Comparison of ENCODE assay signal across 8 mouse cellular contexts in the genomic region with DNA sequence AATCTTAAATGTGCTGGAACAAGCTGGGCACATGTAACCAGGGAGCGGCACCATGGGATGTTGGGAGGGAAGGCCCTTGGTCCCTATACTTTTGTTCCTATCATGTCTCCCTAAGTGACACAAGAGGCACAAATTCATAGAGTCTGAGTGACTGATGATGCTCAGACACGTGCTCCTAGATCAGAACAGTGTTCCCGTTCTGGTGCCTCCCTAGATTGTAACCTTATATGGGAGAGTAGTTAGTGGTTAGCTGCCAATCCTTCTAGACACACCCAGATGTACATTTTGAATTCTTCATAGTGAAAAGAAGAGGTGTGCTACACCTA. TPM values are rescaled to one million over a fixed set of nuclear protein-coding genes. Genes with fewer than 3 reads are reported as not detected.
DNase-seq lines count a peak whose midpoint lies in the region; ATAC-seq and TF ChIP-seq lines count a peak whose summit lies in the region.

No protein-coding gene starts in this region.

- POLR2A ChIA-PET in Patski (lab: Charles Lee) = interaction anchor here (1.0 to 1.7 kb wide), 3 partner anchors 8 to 269 kb away, joined by 3 to 7 read pairs (median 3); no protein-coding TSS in a partner anchor

- CTCF ChIA-PET in Patski (lab: Charles Lee) = interaction anchor here (1.4 to 1.6 kb wide), 2 partner anchors 13 to 21 kb away, joined by 5 read pairs; no protein-coding TSS in a partner anchor

- no peaks in the 10 kb centered on the region for H3K27me3 ChIP-seq in heart, embryonic 11.5 days (ENCODE audit: control insufficient read depth, insufficient read depth, low read length)
- H3K27me3 ChIP-seq in Patski = no peaks in the 10 kb centered on the region
- no peaks in the 10 kb centered on the region for H3K27me3 ChIP-seq in hindbrain, embryonic 10.5 days (ENCODE audit: insufficient read depth, poor library complexity, severe bottlenecking)

- H3K9me3 ChIP-seq in heart, embryonic 11.5 days (replicated peaks; ENCODE audit: control insufficient read depth, low read length) = no peaks in the 10 kb centered on the region
- H3K9me3 ChIP-seq in hindbrain, embryonic 10.5 days = no peaks in the 10 kb centered on the region

- H3K4me2 ChIP-seq in heart, embryonic 11.5 days = peak overlapping the region; percentile 59

- H3K4me1 ChIP-seq in heart, embryonic 11.5 days (ENCODE audit: control insufficient read depth, insufficient read depth, low read length) = no peaks in the 10 kb centered on the region
- peaks cover 4% of the 10 kb centered on the region for H3K4me1 ChIP-seq in hindbrain, embryonic 10.5 days (replicated peaks)

- ATAC-seq in heart, embryonic 11.5 days (replicated peaks; ENCODE audit: insufficient number of reproducible peaks, low FRiP score, low TSS enrichment) = peak; percentile 3; the same call in 1 of the 2 replicates
- peak; percentile 9 for ATAC-seq in Patski
- ATAC-seq in megakaryocyte-erythroid progenitor cell, adult 5-6 weeks (replicated peaks; ENCODE audit: low FRiP score, low TSS enrichment, poor library complexity, severe bottlenecking) = peak; percentile 31; the same call in 1 of the 2 replicates

- no peak for DNase-seq in heart, adult 9 months (ENCODE audit: low spot score in 2 of 2)
- no peak for DNase-seq in Patski (ENCODE audit: low read depth, low spot score)
- DNase-seq in hindbrain, embryonic 10.5 days (ENCODE audit: low spot score) = no peak
- DNase-seq in spleen, adult 12 weeks (ENCODE audit: low spot score) = no peak
- DNase-seq in frontal cortex, postnatal 14 days (ENCODE audit: low spot score in 2 of 2) = no peak
- no peak for DNase-seq in adipocyte (ENCODE audit: low spot score)

- peak overlapping the region; percentile 65 for H3K9ac ChIP-seq in heart, embryonic 11.5 days (ENCODE audit: low read depth, low read length)

- no peaks in the 10 kb centered on the region for H3K36me3 ChIP-seq in heart, embryonic 11.5 days (ENCODE audit: control insufficient read depth, insufficient read depth, low read length)
- H3K36me3 ChIP-seq in hindbrain, embryonic 10.5 days = peaks cover 14% of the 10 kb centered on the region

- peak overlapping the region; percentile 60 for H3K4me3 ChIP-seq in heart, embryonic 11.5 days (ENCODE audit: low read depth, low read length)
- peak overlapping the region; percentile 62 for H3K4me3 ChIP-seq in hindbrain, embryonic 10.5 days

- H3K27ac ChIP-seq in heart, embryonic 11.5 days (ENCODE audit: low read depth, low read length) = peak overlapping the region; percentile 93
- H3K27ac ChIP-seq in hindbrain, embryonic 10.5 days = peak overlapping the region; percentile 94

- no peak for TF ChIP-seq CTCF in Patski (IDR thresholded peaks at IDR 0.05)

- in situ Hi-C loops in Patski (cut with MboI; ENCODE audit: low pct_unique_long_range_greater_than_20kb) = no loop called here

- 25% methylated on average over 3 of the region's 3 CpGs for WGBS in heart, embryonic 11.5 days (ENCODE audit: insufficient replicate concordance)
- 24% methylated on average over 3 of the region's 3 CpGs for WGBS in hindbrain, embryonic 10.5 days

RNA-seq across cellular contexts. Expression of a gene that starts 0.9 kb away (rescaled TPM):
- polyA plus RNA-seq in heart, embryonic 11.5 days (2014; fragmentation: Nextera tagmentation; extraction: Ambion mirVana) = 532 and 534 TPM in 2 replicates
- 1,219 TPM for polyA plus RNA-seq in Patski (2021)
- polyA plus RNA-seq in hindbrain, embryonic 10.5 days (2016; fragmentation: Nextera tagmentation; extraction: Ambion mirVana) = 697 and 756 TPM in 2 replicates
- 4,546 and 4,933 TPM in 2 replicates for total RNA-seq in megakaryocyte-erythroid progenitor cell, adult 5-6 weeks (2014; fragmentation: Nextera tagmentation)
- 1,280 and 1,947 TPM in 2 replicates for total RNA-seq in megakaryocyte-erythroid progenitor cell, adult 5-6 weeks (2017)

RNA-seq across cellular contexts. Expression of a gene that starts 12.0 kb away (rescaled TPM):
- 49.1 and 58.2 TPM in 2 replicates for polyA plus RNA-seq in heart, embryonic 11.5 days (2014; fragmentation: Nextera tagmentation; extraction: Ambion mirVana)
- polyA plus RNA-seq in Patski (2021) = 76.5 TPM
- polyA plus RNA-seq in hindbrain, embryonic 10.5 days (2016; fragmentation: Nextera tagmentation; extraction: Ambion mirVana) = 70.6 and 76.1 TPM in 2 replicates
- 37.9 and 62.6 TPM in 2 replicates for total RNA-seq in megakaryocyte-erythroid progenitor cell, adult 5-6 weeks (2014; fragmentation: Nextera tagmentation)
- total RNA-seq in megakaryocyte-erythroid progenitor cell, adult 5-6 weeks (2017) = 37.0 and 41.7 TPM in 2 replicates

RNA-seq across cellular contexts. Expression of a gene that starts 12.4 kb away (rescaled TPM):
- 10.5 and 11.5 TPM in 2 replicates for polyA plus RNA-seq in heart, embryonic 11.5 days (2014; fragmentation: Nextera tagmentation; extraction: Ambion mirVana)
- 42.2 TPM for polyA plus RNA-seq in Patski (2021)
- 3.6 and 5.2 TPM in 2 replicates for polyA plus RNA-seq in hindbrain, embryonic 10.5 days (2016; fragmentation: Nextera tagmentation; extraction: Ambion mirVana)
- 12.9 and 22.9 TPM in 2 replicates for total RNA-seq in megakaryocyte-erythroid progenitor cell, adult 5-6 weeks (2014; fragmentation: Nextera tagmentation)
- 15.6 and 28.0 TPM in 2 replicates for total RNA-seq in megakaryocyte-erythroid progenitor cell, adult 5-6 weeks (2017)

RNA-seq across cellular contexts. Expression of a gene that starts 15.2 kb away (rescaled TPM):
- 16.7 and 22.3 TPM in 2 replicates for polyA plus RNA-seq in heart, embryonic 11.5 days (2014; fragmentation: Nextera tagmentation; extraction: Ambion mirVana)
- 88.3 TPM for polyA plus RNA-seq in Patski (2021)
- 23.5 and 24.4 TPM in 2 replicates for polyA plus RNA-seq in hindbrain, embryonic 10.5 days (2016; fragmentation: Nextera tagmentation; extraction: Ambion mirVana)
- 67.1 and 96.2 TPM in 2 replicates for total RNA-seq in megakaryocyte-erythroid progenitor cell, adult 5-6 weeks (2014; fragmentation: Nextera tagmentation)
- total RNA-seq in megakaryocyte-erythroid progenitor cell, adult 5-6 weeks (2017) = 74.5 and 113 TPM in 2 replicates

RNA-seq across cellular contexts. Expression of a gene that starts 20.1 kb away (rescaled TPM):
- 170 and 219 TPM in 2 replicates for polyA plus RNA-seq in heart, embryonic 11.5 days (2014; fragmentation: Nextera tagmentation; extraction: Ambion mirVana)
- polyA plus RNA-seq in Patski (2021) = 888 TPM
- 215 and 271 TPM in 2 replicates for polyA plus RNA-seq in hindbrain, embryonic 10.5 days (2016; fragmentation: Nextera tagmentation; extraction: Ambion mirVana)
- total RNA-seq in megakaryocyte-erythroid progenitor cell, adult 5-6 weeks (2014; fragmentation: Nextera tagmentation) = 118 and 156 TPM in 2 replicates
- 299 and 337 TPM in 2 replicates for total RNA-seq in megakaryocyte-erythroid progenitor cell, adult 5-6 weeks (2017)
